Mouse (Mus musculus): ENCODE measurements at regions not wholly inside any gene's neighbourhood (a gene's known extent, or its start where the extent isn't known, plus 50 kb on each side); places are given as distances from the start of the nearest gene placed in this dataset.

DNA sequence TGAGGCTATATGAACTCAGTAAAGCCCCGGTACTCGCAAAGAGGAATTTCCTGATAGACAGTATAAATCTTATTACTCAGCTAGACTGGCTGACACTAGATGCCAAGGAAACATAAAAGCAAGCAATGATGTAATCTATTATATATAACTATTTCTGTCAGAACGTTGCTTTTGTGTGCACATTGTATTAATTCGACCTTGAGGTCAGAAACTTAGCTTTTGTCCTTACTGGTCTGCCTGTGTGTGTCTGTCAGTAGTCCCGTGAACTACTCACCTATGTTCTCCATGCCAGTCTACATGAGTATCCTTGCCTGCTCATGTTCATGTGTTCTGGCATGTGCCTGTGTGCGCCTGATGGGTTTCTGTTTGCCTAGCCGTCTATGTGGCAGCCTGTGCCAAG is 70.5 kb downstream of the Tmx1 start:
- peak in 1 of 2 experiments; percentile 19 for DNase-seq (ENCODE audit: low spot score in 2 of 2)

- DNase-seq (ENCODE audit: low spot score in 2 of 2): no peak
Observed at GRCm38 (mm10) chr12:70524703-70525102, 71.8 kb downstream of the Tmx1 start.

DNA sequence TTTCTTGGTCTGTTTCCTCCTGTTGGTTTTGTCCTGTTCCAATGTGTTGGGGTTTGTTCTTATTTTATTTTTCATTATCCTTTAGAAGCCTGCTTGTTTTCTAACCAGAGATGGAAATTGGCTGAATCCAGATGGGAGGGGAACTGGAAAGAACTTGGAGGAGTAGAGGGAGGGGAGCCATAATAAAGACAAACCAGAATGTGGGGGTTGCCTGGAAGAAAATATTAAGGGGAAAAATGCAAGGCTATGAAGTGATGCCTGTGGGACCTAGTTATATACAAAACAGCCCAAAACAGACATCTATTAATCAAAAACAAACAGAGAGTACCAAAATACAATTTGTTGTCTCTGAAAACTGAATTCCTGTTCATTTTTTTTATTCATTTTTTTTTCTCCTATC is 78.8 kb downstream of the Tmx1 start:
- DNase-seq (ENCODE audit: low spot score in 2 of 2): no peak

GRCm38 (mm10) chr12:70532225-70532624 is 79.3 kb downstream of the Tmx1 start:
- no peak for DNase-seq (ENCODE audit: low spot score in 2 of 2)

GRCm38 (mm10) chr12:70532843-70533242 is 79.9 kb downstream of the Tmx1 start:
- no peak for DNase-seq (ENCODE audit: low spot score in 2 of 2)

DNA sequence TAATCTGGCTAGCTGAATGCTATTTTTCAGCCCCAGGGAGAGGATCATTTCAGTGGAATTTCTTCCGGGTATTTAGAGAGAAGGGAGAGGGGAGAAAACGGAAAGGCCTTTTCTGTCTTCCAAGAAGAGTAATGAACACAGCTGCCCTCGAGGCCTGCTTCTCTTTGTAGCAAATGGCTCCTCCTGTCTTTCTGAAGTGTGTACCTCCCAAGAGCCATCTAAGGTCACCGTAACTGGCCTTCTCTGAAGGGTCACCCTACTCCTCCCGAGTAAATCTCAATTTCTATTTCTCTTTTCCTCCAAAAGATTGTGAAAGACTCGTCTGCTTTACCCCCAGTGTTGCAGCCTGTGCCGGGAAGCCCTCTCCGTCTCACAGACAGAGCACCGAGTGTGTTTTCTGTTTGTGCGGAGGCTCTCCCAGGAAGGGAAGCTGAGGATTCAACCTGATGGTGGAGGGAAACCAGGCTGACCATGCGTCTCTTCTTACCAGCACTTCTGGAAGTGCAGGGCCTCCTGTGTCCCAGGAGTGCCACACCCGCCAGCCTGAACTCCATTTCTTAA is 80.6 kb downstream of the Tmx1 start:
- no peak for DNase-seq (ENCODE audit: low spot score in 2 of 2)

GRCm38 (mm10) chr12:70539124-70539523 is 86.2 kb downstream of the Tmx1 start:
- no peak for DNase-seq (ENCODE audit: low spot score in 2 of 2)

- DNase-seq (ENCODE audit: low spot score in 2 of 2): no peak
Observed at GRCm38 (mm10) chr12:70539856-70540255, 87.0 kb downstream of the Tmx1 start.

DNA sequence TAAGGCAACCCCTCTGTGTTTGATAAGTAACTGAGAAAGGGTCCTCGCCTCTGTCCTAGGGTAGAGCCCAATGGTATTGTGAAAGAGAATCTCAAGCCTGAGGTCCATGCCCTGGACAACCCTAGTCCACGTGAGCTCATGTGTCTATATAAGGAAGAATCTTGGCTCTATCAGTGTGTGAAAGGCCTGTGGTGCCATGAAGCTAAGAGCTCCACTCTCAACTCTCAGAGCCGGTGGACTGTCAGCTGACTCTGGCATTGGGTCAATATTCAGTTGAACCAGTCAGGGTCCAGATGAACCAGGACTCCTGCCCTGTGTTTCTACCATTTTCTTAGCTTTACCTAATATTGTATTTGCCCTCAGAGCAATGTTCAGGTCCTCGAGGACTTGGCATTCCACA is 88.5 kb downstream of the Tmx1 start:
- DNase-seq (ENCODE audit: low spot score in 2 of 2): no peak

DNA sequence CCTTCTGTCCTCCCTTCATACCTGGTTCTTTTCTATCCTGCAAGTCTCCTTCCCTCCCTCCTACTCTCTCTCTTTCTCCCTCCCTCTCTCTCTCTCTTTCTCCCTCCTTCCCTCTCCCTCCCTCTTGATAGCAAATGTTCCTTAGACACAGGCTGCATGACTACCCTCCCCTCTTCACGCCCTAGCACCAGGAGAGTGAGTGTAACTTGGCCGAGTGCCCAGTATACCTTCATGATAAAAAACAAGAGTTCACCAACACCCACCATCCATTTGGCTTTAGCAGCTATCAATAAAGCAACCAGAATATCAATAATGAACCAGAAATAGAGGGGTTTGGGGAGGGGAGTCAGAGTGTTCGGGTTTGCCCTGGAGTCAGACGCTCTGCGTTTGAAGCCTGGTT is 90.4 kb downstream of the Tmx1 start:
- no peak for DNase-seq (ENCODE audit: low spot score in 2 of 2)

GRCm38 (mm10) chr12:70544326-70544725 is 91.4 kb downstream of the Tmx1 start:
- no peak for DNase-seq (ENCODE audit: low spot score in 2 of 2)

DNA sequence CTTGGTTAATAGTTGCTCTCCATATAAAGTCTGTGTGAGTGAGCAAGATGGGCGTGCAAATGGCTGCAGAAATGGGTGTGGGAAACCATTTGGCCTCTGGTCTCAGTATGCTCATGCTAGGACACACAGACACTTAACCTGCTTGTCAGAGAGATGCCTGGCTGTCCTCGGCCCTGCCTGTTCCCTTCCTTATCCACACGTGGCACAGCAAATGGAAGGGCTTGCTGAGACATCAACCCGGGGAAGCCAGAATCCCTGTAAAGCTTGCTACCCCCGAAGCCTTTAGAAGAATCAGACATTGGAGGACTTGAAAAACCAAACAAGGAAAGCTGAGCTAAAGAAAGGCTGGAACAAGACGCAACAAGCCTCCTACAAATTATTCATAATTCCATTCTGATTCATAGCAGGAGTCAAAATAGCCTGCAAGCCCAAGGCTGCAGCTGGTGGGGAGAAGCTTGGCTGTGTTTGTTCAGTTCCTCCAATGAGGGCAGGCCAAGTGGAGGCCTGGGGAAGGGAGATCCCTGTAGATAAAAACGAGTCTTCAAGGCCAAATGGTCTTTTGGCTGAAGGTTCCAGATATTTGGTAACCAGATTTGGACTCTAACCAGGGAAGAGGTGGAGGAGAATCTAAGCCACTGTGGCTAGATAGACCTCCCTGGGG is 92.1 kb downstream of the Tmx1 start:
- DNase-seq (ENCODE audit: low spot score in 2 of 2): peak; percentile 58 to 74

GRCm38 (mm10) chr12:70547199-70547598 is 94.3 kb downstream of the Tmx1 start:
- DNase-seq (ENCODE audit: low spot score in 2 of 2): no peak

DNA sequence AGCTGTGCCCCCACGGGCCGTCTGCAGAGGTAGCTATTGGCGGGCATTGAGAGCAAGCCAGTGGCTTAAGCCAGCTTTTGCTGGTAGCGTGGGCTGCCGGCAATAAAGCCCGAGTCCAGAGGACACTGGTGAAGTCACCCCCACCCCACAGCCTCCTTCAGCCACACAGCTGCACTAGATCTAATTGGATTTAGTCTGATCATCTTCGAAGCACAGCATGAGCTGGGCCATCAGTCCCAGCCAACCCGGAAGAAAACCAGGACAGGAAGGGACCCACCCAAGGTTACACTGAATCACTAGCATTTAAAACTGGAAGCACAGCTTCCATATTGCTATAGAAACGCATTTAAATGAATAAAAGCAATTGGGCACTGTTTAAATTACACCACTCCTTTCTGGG is 96.4 kb downstream of the Tmx1 start:
- DNase-seq (ENCODE audit: low spot score in 2 of 2): no peak

GRCm38 (mm10) chr12:70553866-70554265 is 101.0 kb downstream of the Tmx1 start:
- no peak for DNase-seq (ENCODE audit: low spot score in 2 of 2)

- DNase-seq (ENCODE audit: low spot score in 2 of 2): no peak
Observed at GRCm38 (mm10) chr12:70554586-70554985, 101.7 kb downstream of the Tmx1 start.

- DNase-seq (ENCODE audit: low spot score in 2 of 2): peak; percentile 54 to 64
Observed at GRCm38 (mm10) chr12:70555723-70556122, 102.8 kb downstream of the Tmx1 start.

DNA sequence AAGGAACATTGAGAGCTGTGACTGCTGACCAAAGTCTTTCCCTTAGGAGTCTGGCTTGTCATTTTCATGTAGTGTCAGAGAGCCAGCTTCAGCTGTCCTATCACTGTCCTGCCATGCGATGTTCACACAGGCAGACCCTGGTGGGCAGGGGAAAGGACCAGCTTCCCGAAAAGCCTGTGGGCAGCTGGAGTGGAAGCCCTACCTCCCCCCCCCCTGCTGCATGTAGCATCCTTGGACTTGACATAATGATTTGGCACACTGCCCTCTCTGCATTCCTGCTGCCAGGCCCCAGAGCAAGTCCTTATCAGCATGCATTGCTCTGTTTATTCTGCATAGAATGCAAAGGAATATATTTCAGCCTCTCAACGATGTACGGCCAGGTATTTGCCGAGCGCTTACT is 103.9 kb downstream of the Tmx1 start:
- no peak for DNase-seq (ENCODE audit: low spot score in 2 of 2)

DNA sequence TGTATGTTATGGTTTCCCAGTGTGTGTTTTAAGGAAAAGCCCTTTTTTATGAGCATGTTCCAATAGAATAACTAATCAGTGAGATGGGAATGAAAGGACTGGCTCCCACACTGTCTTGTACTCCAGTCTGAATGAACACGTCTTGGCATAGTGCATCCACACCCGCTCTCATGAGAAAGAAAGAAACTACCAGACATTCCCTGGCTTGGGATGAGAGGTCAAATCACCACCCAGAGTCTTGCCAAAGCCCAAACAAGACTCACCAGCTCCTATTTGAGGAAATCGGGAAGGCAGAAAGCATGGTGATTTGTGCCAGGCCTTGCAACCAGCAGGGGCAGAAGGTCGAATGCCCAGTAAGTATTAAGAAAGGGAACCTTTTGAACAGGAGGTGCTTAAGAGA is 110.6 kb downstream of the Tmx1 start:
- DNase-seq (ENCODE audit: low spot score in 2 of 2): no peak

DNA sequence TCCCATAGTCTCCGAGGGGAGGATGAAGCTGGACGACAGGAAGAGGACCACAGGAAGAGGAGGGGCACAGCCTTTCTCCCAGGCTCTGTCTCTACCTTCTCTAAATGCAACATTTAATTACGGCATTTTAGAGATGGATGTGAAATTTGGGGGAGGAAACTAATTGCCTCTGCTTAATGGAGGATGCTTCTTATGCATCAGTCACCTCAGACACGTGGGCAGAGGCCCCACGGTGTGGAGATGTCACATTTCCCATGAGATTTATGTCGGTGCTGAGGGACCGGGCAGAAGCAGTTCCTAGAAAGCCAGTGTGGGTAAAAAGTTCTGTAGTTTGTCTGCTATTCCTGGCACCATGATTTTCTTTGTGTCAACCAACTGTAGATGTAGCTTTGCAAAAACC is 122.8 kb downstream of the Tmx1 start:
- DNase-seq (ENCODE audit: low spot score in 2 of 2): no peak

DNA sequence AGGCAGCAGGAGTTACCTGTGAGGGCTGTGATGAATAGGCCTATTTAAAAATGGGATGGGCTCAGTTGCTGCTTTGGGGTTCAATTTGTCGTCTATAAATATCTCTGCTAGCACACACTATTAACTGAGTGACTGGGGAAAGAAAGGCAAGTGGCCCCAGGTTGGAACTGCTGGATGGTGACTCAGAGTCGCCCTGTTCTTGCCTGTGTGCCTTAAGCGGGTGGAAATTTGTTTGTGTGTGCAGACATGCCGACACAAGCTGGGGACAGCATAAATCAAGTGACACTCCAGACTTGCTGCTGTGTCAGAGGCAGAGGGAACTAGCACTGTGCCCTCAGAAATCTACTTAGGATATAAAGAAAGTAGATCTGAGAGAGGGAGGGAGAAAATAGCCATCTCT is 124.9 kb downstream of the Tmx1 start:
- peak; percentile 55 to 71 for DNase-seq (ENCODE audit: low spot score in 2 of 2)

DNA sequence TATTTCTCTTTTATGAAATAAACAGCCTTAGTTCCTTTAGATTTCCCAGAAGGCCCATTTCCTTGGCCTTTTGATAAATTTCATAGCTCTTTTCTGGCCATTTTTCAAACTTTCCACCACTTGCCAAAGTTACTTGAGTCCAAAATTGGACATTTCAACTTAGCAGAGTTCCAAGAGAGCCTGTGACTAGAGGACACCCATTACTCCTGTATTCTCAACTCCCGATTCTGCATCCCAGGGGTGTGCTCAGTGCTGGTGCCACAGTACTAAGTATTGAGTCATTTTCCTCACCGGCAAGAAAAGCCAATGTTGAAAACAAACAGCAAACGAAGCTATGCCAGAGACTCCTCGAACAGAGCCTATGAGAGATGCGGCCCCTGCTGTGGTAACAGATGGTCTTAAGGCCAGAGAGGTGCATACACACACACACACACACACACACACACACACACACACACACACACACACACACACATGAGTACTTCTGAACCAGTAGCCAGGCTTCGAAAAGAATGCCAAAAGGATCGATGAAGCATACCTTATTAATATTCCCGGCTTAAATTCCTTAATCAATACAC is 126.5 kb downstream of the Tmx1 start:
- DNase-seq (ENCODE audit: low spot score in 2 of 2): peak in 1 of 2 experiments; percentile 17

DNA sequence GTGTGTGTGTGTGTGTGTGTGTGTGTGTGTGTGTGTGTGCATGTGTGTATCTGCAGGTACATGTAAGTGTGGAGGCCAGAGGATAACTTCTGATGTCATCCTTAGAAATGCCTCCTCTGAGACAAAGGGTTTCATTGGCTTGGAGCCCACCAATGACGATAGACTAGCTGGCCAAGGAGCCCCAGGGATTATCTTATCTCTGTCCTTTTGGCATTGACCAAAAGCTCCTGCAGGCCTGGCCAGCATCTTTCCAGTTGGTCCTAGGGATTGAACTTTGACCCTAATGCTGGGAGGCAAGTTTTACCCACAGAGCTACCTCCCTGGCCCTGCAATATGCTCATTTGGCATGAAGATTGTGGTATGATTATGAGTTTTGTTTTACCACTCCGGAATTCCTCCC is 133.3 kb downstream of the Tmx1 start:
- peak in 1 of 2 experiments; percentile 14 for DNase-seq (ENCODE audit: low spot score in 2 of 2)

DNA sequence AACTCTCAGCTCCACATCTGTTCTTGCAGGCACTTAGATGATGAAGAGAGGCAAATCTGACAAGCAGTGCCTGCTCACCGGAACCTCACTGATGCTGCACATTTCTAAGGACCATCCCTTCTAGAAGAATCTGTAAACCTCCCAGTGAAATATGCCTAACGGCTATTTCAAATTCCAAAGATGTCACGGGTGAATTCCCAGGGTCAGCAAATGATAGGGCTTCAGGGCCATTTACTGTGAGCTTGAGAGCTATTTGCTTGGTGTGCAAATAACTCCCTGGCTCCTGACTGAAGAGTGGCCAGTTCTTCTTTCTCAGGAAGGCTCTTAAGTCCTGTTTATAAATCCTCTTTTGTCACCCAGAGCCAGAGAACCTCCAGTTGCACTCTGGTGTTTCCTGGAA is 135.3 kb downstream of the Tmx1 start:
- no peak for DNase-seq (ENCODE audit: low spot score in 2 of 2)

Data from urinary bladder, postnatal 36 days (tissue).